Mouse (Mus musculus): ENCODE results near the gene Bricd5. TPM values are rescaled to one million over a fixed set of nuclear protein-coding genes. Genes with fewer than 3 reads are reported as not detected.

The Bricd5 gene
- polyA plus RNA-seq, 1 experiment: 1.5 TPM

DNA sequence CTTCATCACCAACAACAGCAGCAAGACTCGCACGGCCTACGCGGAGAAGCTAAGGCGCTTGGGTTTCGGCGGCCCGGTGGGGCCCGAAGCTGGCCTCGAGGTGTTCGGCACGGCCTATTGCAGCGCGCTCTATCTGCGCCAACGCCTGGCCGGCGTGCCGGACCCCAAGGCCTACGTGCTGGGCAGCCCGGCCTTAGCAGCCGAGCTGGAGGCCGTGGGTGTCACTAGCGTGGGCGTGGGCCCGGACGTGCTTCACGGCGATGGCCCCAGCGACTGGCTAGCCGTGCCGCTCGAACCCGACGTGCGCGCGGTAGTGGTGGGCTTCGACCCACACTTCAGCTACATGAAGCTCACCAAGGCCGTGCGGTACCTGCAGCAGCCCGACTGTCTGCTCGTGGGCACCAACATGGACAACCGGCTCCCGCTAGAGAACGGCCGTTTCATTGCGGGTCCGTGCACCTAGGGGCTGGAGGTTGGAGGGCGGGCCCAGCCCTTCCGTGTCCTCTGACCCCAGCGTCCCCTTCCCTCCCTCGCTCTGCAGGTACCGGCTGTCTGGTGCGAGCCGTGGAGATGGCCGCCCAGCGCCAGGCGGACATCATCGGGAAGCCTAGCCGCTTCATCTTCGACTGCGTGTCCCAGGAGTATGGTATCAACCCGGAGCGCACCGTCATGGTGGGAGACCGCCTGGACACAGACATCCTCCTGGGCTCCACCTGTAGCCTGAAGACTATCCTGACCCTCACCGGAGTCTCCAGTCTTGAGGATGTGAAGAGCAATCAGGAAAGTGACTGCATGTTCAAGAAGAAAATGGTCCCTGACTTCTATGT lies 2.8 kb upstream of the Bricd5 start:
- Histone ChIP-seq H3K4me3 (ENCODE audit: extremely low read depth, insufficient read depth, insufficient read length) (peak overlapping the region; percentile 90), H3K27ac (ENCODE audit: insufficient read depth, low read length) (peak overlapping the region; percentile 66), H3K4me1 (ENCODE audit: control insufficient read depth, insufficient read depth, insufficient read length) (peaks cover 12% of the 10 kb centered on the region), H3K36me3 (ENCODE audit: control insufficient read depth, insufficient read depth, low read length) (peaks cover 9% of the 10 kb centered on the region), H3K27me3 (ENCODE audit: control insufficient read depth, insufficient read depth, low read length) (no peaks in the 10 kb centered on the region)
- no peak for DNase-seq (ENCODE audit: low read depth in 1 of 2, low spot score in 2 of 2)
- TF ChIP-seq CTCF (IDR thresholded peaks at IDR 0.05; ENCODE audit: extremely low read depth, insufficient read depth, insufficient read length, insufficient replicate concordance): no peak
- 2% methylated on average over 68 of the region's 68 CpGs for WGBS

DNA sequence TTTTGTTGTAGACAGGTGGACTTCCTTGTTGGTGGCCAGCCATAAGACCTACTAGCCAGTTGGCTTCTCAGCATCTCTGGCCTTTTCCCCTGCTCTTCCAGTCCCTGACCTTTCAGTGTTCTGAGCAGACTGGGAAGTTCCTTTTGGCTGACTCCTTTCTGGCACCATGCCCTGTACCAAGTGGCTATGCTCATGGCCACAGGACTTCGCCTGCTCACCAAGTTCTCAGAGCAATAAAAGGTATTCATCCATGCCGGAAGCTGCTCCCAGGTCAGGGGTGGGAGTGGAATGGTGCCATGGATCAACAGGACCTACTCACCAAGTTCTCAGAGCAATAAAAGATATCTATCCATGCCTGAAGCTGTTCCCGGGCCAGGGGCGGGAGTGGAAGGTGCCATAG lies 1.2 kb upstream of the Bricd5 start:
- H3K4me1 ChIP-seq (ENCODE audit: control insufficient read depth, insufficient read depth, insufficient read length): peaks cover 12% of the 10 kb centered on the region
- no peak overlapping the region for H3K4me3 ChIP-seq (ENCODE audit: extremely low read depth, insufficient read depth, insufficient read length)
- no peak overlapping the region for H3K27ac ChIP-seq (ENCODE audit: insufficient read depth, low read length)
- WGBS: 87% methylated on average over 4 of the region's 4 CpGs
- TF ChIP-seq POLR2A (IDR thresholded peaks at IDR 0.05; ENCODE audit: low read depth, low read length) (no peak), CTCF (IDR thresholded peaks at IDR 0.05; ENCODE audit: extremely low read depth, insufficient read depth, insufficient read length, insufficient replicate concordance) (no peak)
- DNase-seq (ENCODE audit: low read depth in 1 of 2, low spot score in 2 of 2): no peak
- H3K27me3 ChIP-seq (ENCODE audit: control insufficient read depth, insufficient read depth, low read length): no peaks in the 10 kb centered on the region
- peaks cover 14% of the 10 kb centered on the region for H3K36me3 ChIP-seq (ENCODE audit: control insufficient read depth, insufficient read depth, low read length)

DNA sequence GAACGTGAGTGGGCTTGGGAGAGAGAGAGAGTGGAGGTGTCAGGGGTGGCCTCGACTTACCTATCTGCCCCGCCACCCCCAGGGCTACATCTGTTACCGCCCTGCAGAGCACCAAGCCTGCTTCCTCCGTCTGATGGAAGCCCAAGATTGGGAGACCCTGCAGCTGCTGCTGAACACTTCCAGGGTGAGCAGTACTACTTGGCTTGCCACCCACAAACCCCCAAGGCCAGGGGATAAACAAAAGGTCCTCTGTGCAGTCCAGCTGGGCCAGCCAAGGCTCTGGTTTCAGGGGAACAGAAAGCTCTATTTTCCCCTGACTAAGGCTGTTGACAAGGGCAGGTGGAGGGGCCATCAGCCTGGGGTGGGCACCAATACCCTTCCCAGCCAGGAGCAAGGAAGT lies 873 bp downstream of the Bricd5 start:
- WGBS: 90% methylated on average over 5 of the region's 5 CpGs
- peaks cover 15% of the 10 kb centered on the region for H3K4me1 ChIP-seq (ENCODE audit: control insufficient read depth, insufficient read depth, insufficient read length)
- no peak for DNase-seq (ENCODE audit: low read depth in 1 of 2, low spot score in 2 of 2)
- no peaks in the 10 kb centered on the region for H3K27me3 ChIP-seq (ENCODE audit: control insufficient read depth, insufficient read depth, low read length)
- no peak overlapping the region for H3K27ac ChIP-seq (ENCODE audit: insufficient read depth, low read length)
- peaks cover 14% of the 10 kb centered on the region for H3K36me3 ChIP-seq (ENCODE audit: control insufficient read depth, insufficient read depth, low read length)
- no peak overlapping the region for H3K4me3 ChIP-seq (ENCODE audit: extremely low read depth, insufficient read depth, insufficient read length)
- TF ChIP-seq CTCF (IDR thresholded peaks at IDR 0.05; ENCODE audit: extremely low read depth, insufficient read depth, insufficient read length, insufficient replicate concordance) (no peak), POLR2A (IDR thresholded peaks at IDR 0.05; ENCODE audit: low read depth, low read length) (no peak)

DNA sequence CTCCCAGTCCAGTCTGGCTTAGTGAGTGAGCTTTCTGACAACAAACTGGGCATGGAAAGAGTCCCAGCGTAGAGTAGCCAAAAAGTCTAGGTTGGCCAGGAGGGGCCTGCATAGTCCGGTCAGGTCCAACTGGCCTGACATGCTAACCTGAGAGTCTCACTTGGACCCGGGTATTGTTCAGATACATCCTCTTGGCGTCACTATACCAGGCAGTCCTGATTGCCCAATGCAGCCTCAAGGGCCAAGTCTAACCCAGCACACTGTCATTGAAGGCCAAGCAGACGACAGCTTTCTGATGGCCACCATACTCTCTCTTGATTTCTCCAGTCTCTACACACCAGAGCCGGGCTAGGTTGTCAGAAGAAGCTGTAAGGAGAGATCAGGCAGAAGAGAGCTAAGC lies 1.9 kb downstream of the Bricd5 start:
- Histone ChIP-seq H3K27me3 (ENCODE audit: control insufficient read depth, insufficient read depth, low read length) (no peaks in the 10 kb centered on the region), H3K36me3 (ENCODE audit: control insufficient read depth, insufficient read depth, low read length) (peaks cover 14% of the 10 kb centered on the region), H3K27ac (ENCODE audit: insufficient read depth, low read length) (no peak overlapping the region), H3K4me3 (ENCODE audit: extremely low read depth, insufficient read depth, insufficient read length) (no peak overlapping the region), H3K4me1 (ENCODE audit: control insufficient read depth, insufficient read depth, insufficient read length) (peaks cover 15% of the 10 kb centered on the region)
- WGBS: 93% methylated on average over 6 of the region's 6 CpGs
- no peak for DNase-seq (ENCODE audit: low read depth in 1 of 2, low spot score in 2 of 2)
- TF ChIP-seq CTCF (IDR thresholded peaks at IDR 0.05; ENCODE audit: extremely low read depth, insufficient read depth, insufficient read length, insufficient replicate concordance) (no peak), POLR2A (IDR thresholded peaks at IDR 0.05; ENCODE audit: low read depth, low read length) (no peak)

DNA sequence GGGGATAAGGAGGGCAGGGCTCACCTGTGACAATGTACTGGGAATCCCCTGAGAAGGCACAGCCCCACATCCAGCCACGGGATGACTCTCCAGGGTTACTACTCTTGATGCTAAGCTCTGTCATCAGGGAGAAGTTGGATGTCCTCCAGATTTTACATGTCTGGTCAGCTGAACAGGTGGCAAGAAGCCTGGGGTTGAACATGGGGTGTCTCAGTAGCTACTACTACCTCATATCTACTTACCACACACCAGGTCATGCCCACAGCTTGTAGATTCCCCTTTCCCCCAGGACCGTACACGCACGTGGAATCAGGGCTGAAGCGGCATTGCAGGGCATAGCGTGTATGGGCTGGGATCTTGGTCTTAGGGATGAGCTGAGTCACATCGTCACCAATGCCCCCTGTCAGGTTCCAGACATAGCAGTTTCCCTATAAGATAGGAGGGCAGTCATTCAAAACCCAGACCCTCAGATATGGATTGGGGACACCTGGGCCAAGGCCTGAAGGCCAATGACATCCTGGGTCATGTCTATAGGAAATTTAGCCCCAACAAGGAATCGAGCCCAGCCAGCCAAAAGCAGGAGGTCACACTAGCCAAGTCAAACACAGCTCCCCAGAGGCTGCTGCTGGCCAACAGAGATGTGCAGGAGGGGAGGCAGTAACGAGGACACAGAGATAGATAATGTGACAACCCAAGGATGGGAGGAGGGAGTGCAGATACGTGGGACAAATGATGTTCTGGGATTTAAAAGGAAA lies 2.5 kb downstream of the Bricd5 start:
- no peak for DNase-seq (ENCODE audit: low read depth in 1 of 2, low spot score in 2 of 2)
- no peak overlapping the region for H3K27ac ChIP-seq (ENCODE audit: insufficient read depth, low read length)
- WGBS: 94% methylated on average over 10 of the region's 10 CpGs
- H3K4me1 ChIP-seq (ENCODE audit: control insufficient read depth, insufficient read depth, insufficient read length): peaks cover 10% of the 10 kb centered on the region
- H3K27me3 ChIP-seq (ENCODE audit: control insufficient read depth, insufficient read depth, low read length): no peaks in the 10 kb centered on the region
- H3K4me3 ChIP-seq (ENCODE audit: extremely low read depth, insufficient read depth, insufficient read length): no peak overlapping the region
- peaks cover 14% of the 10 kb centered on the region for H3K36me3 ChIP-seq (ENCODE audit: control insufficient read depth, insufficient read depth, low read length)
- no peak for TF ChIP-seq CTCF (IDR thresholded peaks at IDR 0.05; ENCODE audit: extremely low read depth, insufficient read depth, insufficient read length, insufficient replicate concordance)
- TF ChIP-seq POLR2A (IDR thresholded peaks at IDR 0.05; ENCODE audit: low read depth, low read length): no peak

DNA sequence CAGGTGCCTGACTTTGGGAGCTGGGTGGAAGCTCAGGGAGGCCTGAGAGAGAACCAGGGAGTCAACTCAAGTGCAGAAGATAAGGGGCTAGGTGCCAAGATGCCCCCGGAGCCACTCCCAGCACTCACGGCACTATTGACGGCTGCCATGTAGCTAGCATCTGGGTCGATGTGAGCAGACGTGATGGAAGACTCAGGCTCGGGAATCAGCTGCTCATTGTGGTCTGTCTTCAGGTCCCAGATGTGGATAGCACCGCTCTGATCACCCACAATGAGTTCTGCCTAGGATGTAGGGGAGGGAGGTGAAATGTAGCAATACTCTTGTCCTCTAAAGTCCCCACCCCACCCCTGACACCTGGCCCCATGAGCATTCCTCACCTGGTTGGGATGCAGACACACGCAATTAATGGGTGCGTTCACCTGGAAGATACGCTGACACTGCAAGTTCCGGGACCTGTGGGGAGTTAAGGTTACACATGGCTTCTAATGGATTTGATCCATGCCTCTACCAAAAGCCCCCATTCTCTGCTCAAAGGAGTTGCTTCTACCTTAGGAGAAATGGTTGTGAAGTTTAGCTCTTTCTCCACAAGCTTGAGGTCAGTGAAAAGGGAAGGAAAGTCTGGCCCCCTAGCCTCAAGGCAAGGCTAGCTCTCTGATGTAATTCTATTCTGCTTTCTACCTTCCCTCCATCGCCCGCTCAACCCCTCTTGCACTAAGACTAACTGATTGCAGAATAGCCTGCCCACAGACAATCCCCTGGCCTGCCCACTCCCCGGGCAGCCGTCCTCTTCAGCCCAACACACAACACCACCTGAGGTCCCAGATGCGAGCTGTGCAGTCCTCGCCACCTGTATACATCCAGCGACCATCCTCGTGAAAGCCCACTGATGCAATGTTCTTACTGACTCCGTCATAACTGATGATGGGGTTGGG lies 3.6 kb downstream of the Bricd5 start:
- peaks cover 3% of the 10 kb centered on the region; the same call in 1 of the 2 replicates for H3K4me1 ChIP-seq (ENCODE audit: control insufficient read depth, insufficient read depth, insufficient read length)
- no peaks in the 10 kb centered on the region for H3K27me3 ChIP-seq (ENCODE audit: control insufficient read depth, insufficient read depth, low read length)
- DNase-seq (ENCODE audit: low read depth in 1 of 2, low spot score in 2 of 2): no peak
- no peak for TF ChIP-seq CTCF (IDR thresholded peaks at IDR 0.05; ENCODE audit: extremely low read depth, insufficient read depth, insufficient read length, insufficient replicate concordance)
- H3K36me3 ChIP-seq (ENCODE audit: control insufficient read depth, insufficient read depth, low read length): peaks cover 14% of the 10 kb centered on the region
- 91% methylated on average over 20 of the region's 20 CpGs for WGBS
- H3K4me3 ChIP-seq (ENCODE audit: extremely low read depth, insufficient read depth, insufficient read length): no peak overlapping the region
- no peak overlapping the region for H3K27ac ChIP-seq (ENCODE audit: insufficient read depth, low read length)
